Mouse (Mus musculus): ENCODE measurements around the gene Ugt1a8. TPM values are rescaled to one million over a fixed set of nuclear protein-coding genes. Genes with fewer than 3 reads are reported as not detected.
"Not testable (repeated sequence)": the region's sequence is repeated elsewhere in the genome, so short reads cannot be mapped to it uniquely, and the experiment has no call there.

Gene Ugt1a8
- total RNA-seq, 1 experiment from 2014 or later: not detected

GRCm38 (mm10) chr1:88140492-88140891 is 52.9 kb downstream of the Ugt1a8 start:
- peak; percentile 48 to 74; a peak in 1 of 4 replicates for ATAC-seq (replicated peaks in 1 of 2; ENCODE audit: insufficient read depth in 1 of 2, low FRiP score in 2 of 2, low TSS enrichment in 1 of 2, low read depth in 1 of 2, poor library complexity in 2 of 2, severe bottlenecking in 2 of 2)

- ATAC-seq (replicated peaks in 1 of 2; ENCODE audit: insufficient read depth in 1 of 2, low FRiP score in 2 of 2, low TSS enrichment in 1 of 2, low read depth in 1 of 2, poor library complexity in 2 of 2, severe bottlenecking in 2 of 2): peak; percentile 59 to 67
Observed at GRCm38 (mm10) chr1:88143966-88144675, 56.5 kb downstream of the Ugt1a8 start.

- not testable (repeated sequence) for ATAC-seq (replicated peaks in 1 of 2; ENCODE audit: insufficient read depth in 1 of 2, low FRiP score in 2 of 2, low TSS enrichment in 1 of 2, low read depth in 1 of 2, poor library complexity in 2 of 2, severe bottlenecking in 2 of 2)
Observed at GRCm38 (mm10) chr1:88145278-88145677, 57.7 kb downstream of the Ugt1a8 start.

- peak; percentile 23 to 25; a peak in 1 of 4 replicates for ATAC-seq (replicated peaks in 1 of 2; ENCODE audit: insufficient read depth in 1 of 2, low FRiP score in 2 of 2, low TSS enrichment in 1 of 2, low read depth in 1 of 2, poor library complexity in 2 of 2, severe bottlenecking in 2 of 2)
Observed at GRCm38 (mm10) chr1:88150133-88150532, 62.5 kb downstream of the Ugt1a8 start.

GRCm38 (mm10) chr1:88158430-88158829 is 70.8 kb downstream of the Ugt1a8 start:
- ATAC-seq (replicated peaks in 1 of 2; ENCODE audit: insufficient read depth in 1 of 2, low FRiP score in 2 of 2, low TSS enrichment in 1 of 2, low read depth in 1 of 2, poor library complexity in 2 of 2, severe bottlenecking in 2 of 2): no peak

- ATAC-seq (replicated peaks in 1 of 2; ENCODE audit: insufficient read depth in 1 of 2, low FRiP score in 2 of 2, low TSS enrichment in 1 of 2, low read depth in 1 of 2, poor library complexity in 2 of 2, severe bottlenecking in 2 of 2): no peak
Observed at GRCm38 (mm10) chr1:88165711-88166110, 78.1 kb downstream of the Ugt1a8 start, which contains the start of gene Ugt1a5. Gene Ugt1a5 (plus strand): TSS chr1:88166012.

GRCm38 (mm10) chr1:88172190-88172589 is 84.6 kb downstream of the Ugt1a8 start:
- ATAC-seq (replicated peaks in 1 of 2; ENCODE audit: insufficient read depth in 1 of 2, low FRiP score in 2 of 2, low TSS enrichment in 1 of 2, low read depth in 1 of 2, poor library complexity in 2 of 2, severe bottlenecking in 2 of 2): not testable (repeated sequence)

GRCm38 (mm10) chr1:88179657-88180056 is 92.0 kb downstream of the Ugt1a8 start:
- ATAC-seq (replicated peaks in 1 of 2; ENCODE audit: insufficient read depth in 1 of 2, low FRiP score in 2 of 2, low TSS enrichment in 1 of 2, low read depth in 1 of 2, poor library complexity in 2 of 2, severe bottlenecking in 2 of 2): no peak

- ATAC-seq (replicated peaks in 1 of 2; ENCODE audit: insufficient read depth in 1 of 2, low FRiP score in 2 of 2, low TSS enrichment in 1 of 2, low read depth in 1 of 2, poor library complexity in 2 of 2, severe bottlenecking in 2 of 2): no peak
Observed at GRCm38 (mm10) chr1:88186325-88186935, 98.8 kb downstream of the Ugt1a8 start.

- no peak for ATAC-seq (replicated peaks in 1 of 2; ENCODE audit: insufficient read depth in 1 of 2, low FRiP score in 2 of 2, low TSS enrichment in 1 of 2, low read depth in 1 of 2, poor library complexity in 2 of 2, severe bottlenecking in 2 of 2)
Observed at GRCm38 (mm10) chr1:88192136-88192535, 104.5 kb downstream of the Ugt1a8 start.

GRCm38 (mm10) chr1:88195687-88196086 is 108.1 kb downstream of the Ugt1a8 start:
- no peak for ATAC-seq (replicated peaks in 1 of 2; ENCODE audit: insufficient read depth in 1 of 2, low FRiP score in 2 of 2, low TSS enrichment in 1 of 2, low read depth in 1 of 2, poor library complexity in 2 of 2, severe bottlenecking in 2 of 2)

- ATAC-seq (replicated peaks in 1 of 2; ENCODE audit: insufficient read depth in 1 of 2, low FRiP score in 2 of 2, low TSS enrichment in 1 of 2, low read depth in 1 of 2, poor library complexity in 2 of 2, severe bottlenecking in 2 of 2): no peak
Observed at GRCm38 (mm10) chr1:88197443-88197842, 109.8 kb downstream of the Ugt1a8 start.

GRCm38 (mm10) chr1:88199996-88200395 is 112.4 kb downstream of the Ugt1a8 start:
- ATAC-seq (replicated peaks in 1 of 2; ENCODE audit: insufficient read depth in 1 of 2, low FRiP score in 2 of 2, low TSS enrichment in 1 of 2, low read depth in 1 of 2, poor library complexity in 2 of 2, severe bottlenecking in 2 of 2): no peak

GRCm38 (mm10) chr1:88200456-88200855 is 112.8 kb downstream of the Ugt1a8 start, which contains the start of gene Ugt1a2:
Gene Ugt1a2 (plus strand): TSS chr1:88200601.
- no peak for ATAC-seq (replicated peaks in 1 of 2; ENCODE audit: insufficient read depth in 1 of 2, low FRiP score in 2 of 2, low TSS enrichment in 1 of 2, low read depth in 1 of 2, poor library complexity in 2 of 2, severe bottlenecking in 2 of 2)

- ATAC-seq (replicated peaks in 1 of 2; ENCODE audit: insufficient read depth in 1 of 2, low FRiP score in 2 of 2, low TSS enrichment in 1 of 2, low read depth in 1 of 2, poor library complexity in 2 of 2, severe bottlenecking in 2 of 2): peak; percentile 65 to 80
Observed at GRCm38 (mm10) chr1:88205294-88205922, 117.8 kb downstream of the Ugt1a8 start, which contains the start of gene Dnajb3. Gene Dnajb3 (minus strand): TSS chr1:88205782.

- no peak; a peak in 1 of 4 replicates for ATAC-seq (replicated peaks in 1 of 2; ENCODE audit: insufficient read depth in 1 of 2, low FRiP score in 2 of 2, low TSS enrichment in 1 of 2, low read depth in 1 of 2, poor library complexity in 2 of 2, severe bottlenecking in 2 of 2)
Observed at GRCm38 (mm10) chr1:88206843-88207479, 119.3 kb downstream of the Ugt1a8 start.

GRCm38 (mm10) chr1:88211812-88212211 is 124.2 kb downstream of the Ugt1a8 start, which contains the start of gene Ugt1a1:
Gene Ugt1a1 (plus strand): TSS chr1:88211959.
- ATAC-seq (replicated peaks in 1 of 2; ENCODE audit: insufficient read depth in 1 of 2, low FRiP score in 2 of 2, low TSS enrichment in 1 of 2, low read depth in 1 of 2, poor library complexity in 2 of 2, severe bottlenecking in 2 of 2): no peak
